Mouse (Mus musculus): ENCODE results near the gene Adipor2.
"Not testable (repeated sequence)": the region's sequence is repeated elsewhere in the genome, so short reads cannot be mapped to it uniquely, and the experiment has no call there.

Adipor2 gene

GRCm38 (mm10) chr6:119417354-119417753, at the start of gene Adipor2:
TSS of gene Adipor2 (minus strand) at chr6:119417704.
- no peak for DNase-seq (ENCODE audit: low spot score)

DNA sequence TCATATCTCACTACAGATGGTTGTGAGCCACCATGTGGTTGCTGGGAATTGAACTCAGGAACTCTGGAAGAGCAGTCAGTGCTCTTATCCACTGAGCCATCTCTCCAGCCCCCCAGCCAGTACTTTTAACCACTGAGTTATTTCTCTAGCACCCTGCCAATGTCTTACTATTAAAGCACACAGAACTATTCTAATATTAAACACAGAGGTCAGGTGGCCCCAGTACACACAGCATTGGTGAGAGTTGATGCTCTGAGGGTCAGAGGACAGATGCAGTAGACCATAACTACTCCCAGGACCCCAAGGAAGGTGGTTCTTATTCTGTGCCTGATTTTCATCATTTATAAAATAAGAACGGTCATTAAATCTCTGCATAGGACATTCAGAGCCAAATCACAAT, 48.7 kb upstream of the Adipor2 start:
- DNase-seq (ENCODE audit: low spot score) = no peak

GRCm38 (mm10) chr6:119460391-119460790, 42.9 kb upstream of the Adipor2 start:
- DNase-seq (ENCODE audit: low spot score) = no peak

DNA sequence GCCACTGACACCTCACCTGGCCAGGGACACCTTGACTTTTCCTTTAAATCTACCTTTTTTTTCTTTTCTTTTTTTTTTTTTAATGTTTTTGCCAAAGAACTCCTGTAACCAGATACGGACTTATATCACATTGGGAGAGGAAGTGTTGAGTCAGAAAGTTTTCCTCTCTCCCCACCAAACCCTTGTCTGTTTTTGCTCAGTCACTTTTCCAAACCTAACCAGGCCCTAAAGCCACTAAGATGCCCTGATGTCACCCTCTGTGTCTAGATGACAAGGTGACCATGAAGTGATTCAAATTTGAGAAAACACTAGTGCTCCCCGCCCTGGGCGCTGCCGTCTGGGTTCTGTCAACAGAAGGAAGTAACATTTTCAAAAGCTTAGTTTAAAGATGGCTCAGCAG, 41.5 kb upstream of the Adipor2 start:
- no peak for DNase-seq (ENCODE audit: low spot score)

DNA sequence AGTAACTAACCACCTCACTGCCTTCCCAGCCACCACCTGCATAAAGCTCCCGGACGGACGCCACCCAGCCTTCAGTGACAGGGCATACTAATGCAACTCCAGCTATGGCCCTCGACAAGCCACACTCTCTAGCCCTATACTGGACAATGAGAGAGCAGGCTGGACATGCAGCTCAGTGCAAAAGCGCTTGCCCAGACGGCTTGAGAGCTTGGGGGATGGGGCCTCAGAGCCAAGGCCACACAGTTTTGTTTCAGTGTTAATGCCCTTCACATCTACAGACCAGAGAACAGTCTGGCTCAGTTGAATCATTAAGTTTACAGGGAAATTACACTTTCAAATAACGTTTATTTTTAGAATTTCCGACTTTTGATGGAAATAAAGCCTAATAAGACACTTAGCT, 40.7 kb upstream of the Adipor2 start:
- DNase-seq (ENCODE audit: low spot score) = no peak

DNA sequence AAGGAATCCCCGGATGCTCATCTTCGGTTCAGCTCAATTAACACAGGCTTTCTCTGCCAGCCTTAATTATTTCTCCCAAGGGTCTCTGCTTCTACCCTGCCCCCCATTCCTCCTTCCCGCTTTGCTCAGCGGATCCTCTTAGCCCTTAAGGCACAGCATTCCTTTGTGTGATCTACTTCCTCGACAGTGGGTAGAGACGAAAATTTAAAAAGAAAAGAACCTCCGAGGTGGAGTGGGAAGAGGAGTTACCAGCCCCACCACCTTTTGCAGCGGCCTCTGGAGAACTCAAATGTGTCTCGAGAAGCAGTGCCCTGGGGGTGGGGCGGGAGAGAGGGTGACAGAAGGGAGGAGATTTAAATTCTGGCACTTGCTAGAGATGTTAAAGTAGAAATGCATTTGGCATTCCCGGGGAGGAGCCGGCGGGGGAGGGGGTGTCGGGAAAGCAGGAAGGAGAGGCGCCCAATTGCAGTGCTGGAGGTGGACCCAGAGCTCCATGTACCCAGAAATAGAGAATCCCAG, 34.5 kb upstream of the Adipor2 start:
- no peak for DNase-seq (ENCODE audit: low spot score)

- peak; percentile 21 for DNase-seq (ENCODE audit: low spot score)
These were observed 33.8 kb upstream of the Adipor2 start for GRCm38 (mm10) chr6:119450965-119451943.

DNA sequence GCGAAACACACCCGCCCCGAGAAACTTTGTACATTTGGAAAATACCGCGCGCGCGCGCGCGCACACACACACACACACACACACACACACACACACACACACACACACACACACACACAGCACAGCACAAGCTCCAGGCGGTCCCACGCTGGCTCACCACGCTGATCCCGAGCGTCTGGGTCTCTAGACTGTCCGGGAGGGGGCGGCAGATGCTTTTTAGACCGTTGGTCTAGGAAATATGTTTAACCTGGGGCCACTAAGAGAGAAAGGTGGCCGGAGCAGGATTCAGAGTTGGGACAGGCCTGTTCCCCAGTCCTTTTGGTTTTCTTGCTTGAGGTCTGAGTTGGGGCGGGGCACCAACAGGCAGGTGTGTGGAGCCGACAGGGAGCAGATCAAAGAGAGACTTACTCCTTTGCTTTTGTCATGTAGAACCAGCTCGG, 31.6 kb upstream of the Adipor2 start:
- peak; percentile 37 for DNase-seq (ENCODE audit: low spot score)

- DNase-seq (ENCODE audit: low spot score) = no peak
These were observed 31.0 kb upstream of the Adipor2 start for GRCm38 (mm10) chr6:119448321-119449059.

DNA sequence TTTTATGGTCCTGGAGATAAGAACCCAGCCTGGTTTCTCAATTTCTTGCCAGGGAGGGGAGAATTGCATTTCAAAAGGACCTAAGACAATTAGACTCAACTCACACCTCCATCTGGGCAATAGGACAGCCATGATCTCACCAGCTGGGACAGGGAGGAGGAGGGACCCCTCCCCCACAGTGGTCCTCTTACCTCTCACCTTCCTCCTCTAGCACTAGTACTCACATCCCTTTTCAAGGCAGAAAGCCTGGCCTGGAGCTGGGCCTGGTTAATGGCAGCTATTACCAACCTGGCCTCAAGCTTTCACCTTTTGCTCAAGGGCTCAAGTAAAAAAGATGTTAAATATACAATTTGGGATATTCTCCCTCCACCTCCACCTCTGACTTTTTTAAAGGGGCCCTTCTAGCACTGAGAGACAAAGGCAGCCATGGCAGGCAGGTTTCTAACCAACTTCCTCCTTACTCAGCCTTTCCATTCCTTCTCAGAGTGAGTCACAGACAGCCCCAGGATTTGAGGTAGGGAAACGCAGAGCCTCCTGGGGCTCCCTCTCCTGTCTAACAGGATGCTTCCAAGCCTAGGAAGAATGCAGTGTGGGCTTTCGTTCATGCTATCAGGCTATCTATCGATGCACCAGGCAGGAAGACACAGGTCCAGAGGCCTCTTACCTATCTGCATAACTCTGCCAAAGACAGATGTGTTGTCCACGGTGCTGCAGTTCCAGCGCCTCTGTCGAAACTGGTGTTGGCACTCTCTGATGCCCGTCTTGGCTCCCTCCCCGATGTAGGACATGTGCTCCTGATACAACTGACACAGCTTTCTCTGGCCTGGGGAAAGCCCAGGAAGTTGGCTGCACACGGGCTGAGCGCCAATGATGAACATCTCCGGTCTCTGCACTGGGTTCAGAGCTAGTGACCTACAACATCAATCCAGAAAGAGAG, 28.4 kb upstream of the Adipor2 start:
- no peak for DNase-seq (ENCODE audit: low spot score)

DNA sequence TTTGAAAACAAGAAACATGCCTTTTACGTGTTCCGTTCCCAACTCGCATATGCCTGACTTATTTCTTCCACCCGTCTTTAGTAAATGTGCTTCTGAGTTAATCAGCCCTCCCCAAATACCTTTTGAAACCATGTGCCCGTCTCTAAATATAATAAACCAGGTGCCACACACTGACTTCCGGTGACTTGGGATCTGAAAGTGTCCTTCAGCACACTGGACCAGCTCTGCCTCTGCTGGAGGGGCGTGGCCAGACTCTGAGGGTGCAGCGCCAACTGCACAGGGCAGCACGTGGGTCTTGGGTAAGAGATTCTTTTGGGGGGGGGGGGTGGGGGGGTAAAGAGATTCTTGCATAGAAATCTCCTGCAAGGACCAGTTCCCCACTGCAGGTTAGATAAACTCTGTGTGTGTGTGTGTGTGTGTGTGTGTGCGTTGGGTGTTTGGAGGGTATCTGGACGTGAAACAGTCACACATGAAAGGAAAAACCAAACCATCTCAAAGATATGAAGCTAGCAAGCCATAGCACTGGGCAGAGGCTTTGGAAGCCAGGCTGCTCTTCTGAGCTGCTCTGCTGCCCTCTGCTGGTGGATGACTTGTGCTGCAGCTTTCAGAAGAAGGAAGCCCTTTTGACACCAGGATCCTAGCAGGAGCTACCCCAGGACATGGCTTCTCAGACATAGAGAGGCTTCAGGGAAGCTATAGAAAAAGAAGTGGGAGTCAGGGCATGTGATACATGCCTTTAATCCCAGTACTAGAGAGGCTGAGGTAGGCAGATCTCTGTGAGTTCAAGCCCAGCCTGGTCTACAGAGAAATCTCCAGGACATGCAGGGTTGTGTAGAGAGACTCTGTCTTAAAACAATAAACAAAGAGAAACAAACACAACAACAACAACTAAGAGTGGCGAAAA, 26.5 kb upstream of the Adipor2 start:
- peak; percentile 73 for DNase-seq (ENCODE audit: low spot score)

DNA sequence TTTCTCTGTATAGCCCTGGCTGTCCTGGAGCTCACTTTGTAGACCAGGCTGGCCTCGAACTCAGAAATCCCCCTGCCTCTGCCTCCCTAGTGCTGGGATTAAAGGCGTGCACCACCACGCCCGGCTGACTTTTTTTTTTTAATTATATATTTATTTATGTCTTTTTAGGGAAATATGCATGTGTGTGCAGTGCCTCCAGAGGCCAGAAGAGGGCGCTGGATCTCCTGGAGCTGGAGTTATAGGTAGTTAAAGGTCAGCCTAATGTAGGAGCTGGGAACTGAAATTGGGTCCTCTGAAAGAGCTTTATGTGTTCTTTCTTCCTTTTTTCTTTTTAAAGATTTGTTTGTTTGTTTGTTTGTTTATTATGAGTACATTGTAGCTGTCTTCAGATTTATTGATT, 25.2 kb upstream of the Adipor2 start:
- DNase-seq (ENCODE audit: low spot score) = not testable (repeated sequence)

- DNase-seq (ENCODE audit: low spot score) = no peak
These were observed 20.6 kb upstream of the Adipor2 start for GRCm38 (mm10) chr6:119437894-119438761.

DNA sequence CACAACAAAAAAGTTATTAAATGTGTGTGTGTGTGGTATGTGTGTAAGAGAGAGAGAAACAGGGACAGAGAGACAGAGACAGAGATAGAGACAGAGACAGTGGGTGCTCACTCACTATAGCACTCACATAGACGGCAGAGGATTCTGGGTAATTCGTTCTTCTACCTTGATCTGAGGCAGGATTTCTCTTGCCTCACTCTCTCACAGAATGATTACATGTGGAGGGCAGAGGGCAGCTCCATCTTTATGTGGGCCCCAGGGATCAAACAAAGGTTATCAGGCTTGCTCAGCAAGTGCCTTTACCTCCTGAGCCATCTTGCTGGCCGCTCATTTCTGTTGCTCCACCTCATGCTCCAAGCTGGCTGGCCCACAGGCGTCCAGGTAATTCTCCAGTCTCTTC, 16.9 kb upstream of the Adipor2 start:
- DNase-seq (ENCODE audit: low spot score) = no peak

- no peak for DNase-seq (ENCODE audit: low spot score)
These were observed 14.3 kb upstream of the Adipor2 start for GRCm38 (mm10) chr6:119431751-119432324.

DNA sequence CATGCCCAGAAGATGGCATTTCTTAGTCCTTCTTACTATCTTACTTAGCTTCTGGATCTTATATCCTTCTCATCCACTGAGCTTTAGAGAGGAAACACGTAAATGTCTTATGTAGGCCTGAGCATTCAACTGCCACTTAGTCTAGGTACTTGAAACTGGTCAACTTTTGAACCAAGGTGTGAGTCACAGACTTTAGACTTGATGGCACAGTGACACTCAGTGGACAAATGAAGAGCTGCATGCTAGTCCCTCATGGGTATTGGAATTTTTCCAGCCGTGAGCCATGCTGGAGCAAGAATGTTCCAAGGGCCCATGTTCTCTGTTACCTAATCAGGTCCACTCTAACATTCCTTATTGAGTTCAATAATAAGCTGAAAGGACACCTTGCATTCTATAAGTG, 13.0 kb upstream of the Adipor2 start:
- DNase-seq (ENCODE audit: low spot score) = peak; percentile 38

GRCm38 (mm10) chr6:119429311-119429710, 11.8 kb upstream of the Adipor2 start:
- no peak for DNase-seq (ENCODE audit: low spot score)

GRCm38 (mm10) chr6:119428611-119429010, 11.1 kb upstream of the Adipor2 start:
- DNase-seq (ENCODE audit: low spot score) = peak; percentile 36

GRCm38 (mm10) chr6:119421001-119421400, 3.5 kb upstream of the Adipor2 start:
- DNase-seq (ENCODE audit: low spot score) = no peak
